In genomic region chr7:130756343-130756835, GRCm38 (mm10) we compare ENCODE assay signal across 16 mouse cellular contexts. TPM values are rescaled to one million over a fixed set of nuclear protein-coding genes. Genes with fewer than 3 reads are reported as not detected.
DNase-seq lines count a peak whose midpoint lies in the region; ATAC-seq and TF ChIP-seq lines count a peak whose summit lies in the region.
"Had no signal": no experiment of that assay in that cellular context is flagged by ENCODE, and none has a peak within 500 bp of the region (broad histone marks: within the 10 kb centered on the region; RNA-seq: fewer than 3 reads in every experiment).

No protein-coding gene starts in this region.

- H3K9ac ChIP-seq in heart, embryonic 13.5 days: peak overlapping the region; percentile 52; the same call in 1 of the 2 replicates
- no peak overlapping the region for H3K9ac ChIP-seq in kidney, postnatal 0 days (ENCODE audit: low read depth, low read length)
- H3K9ac ChIP-seq: embryonic facial prominence, embryonic 12.5 days; limb, embryonic 12.5 days had no signal

- ATAC-seq in heart, embryonic 13.5 days (ENCODE audit: extremely low read depth, insufficient number of reproducible peaks, low FRiP score, low TSS enrichment): no peak
- ATAC-seq in kidney, postnatal 0 days (replicated peaks; ENCODE audit: low FRiP score, low read depth): no peak
- ATAC-seq: Patski had no signal

- no peak overlapping the region for H3K4me3 ChIP-seq in heart, embryonic 13.5 days
- H3K4me3 ChIP-seq in kidney, postnatal 0 days (replicated peaks; ENCODE audit: low read depth, low read length): no peak overlapping the region
- H3K4me3 ChIP-seq: embryonic facial prominence, embryonic 12.5 days; limb, embryonic 12.5 days had no signal

- H3K4me2 ChIP-seq in heart, embryonic 13.5 days: peak overlapping the region; percentile 35; the same call in 1 of the 2 replicates
- no peak overlapping the region for H3K4me2 ChIP-seq in kidney, postnatal 0 days (ENCODE audit: low read length)
- H3K4me2 ChIP-seq: embryonic facial prominence, embryonic 12.5 days; limb, embryonic 12.5 days had no signal

- H3K9me3 ChIP-seq in heart, embryonic 13.5 days: no peaks in the 10 kb centered on the region
- H3K9me3 ChIP-seq in kidney, postnatal 0 days (replicated peaks; ENCODE audit: low read length): no peaks in the 10 kb centered on the region
- H3K9me3 ChIP-seq: embryonic facial prominence, embryonic 12.5 days; limb, embryonic 12.5 days had no signal

- H3K36me3 ChIP-seq in heart, embryonic 13.5 days: peaks cover 88% of the 10 kb centered on the region
- H3K36me3 ChIP-seq in kidney, postnatal 0 days (ENCODE audit: insufficient read depth, low read length): peaks cover 19% of the 10 kb centered on the region

- WGBS in heart, embryonic 13.5 days: 42% methylated on average over 7 of the region's 7 CpGs
- 59% methylated on average over 7 of the region's 7 CpGs for WGBS in kidney, postnatal 0 days

- H3K4me1 ChIP-seq in heart, embryonic 13.5 days: peaks cover 30% of the 10 kb centered on the region
- 0 out of 2 replicates have a peak, but pooled peaks cover 3% of the 10 kb centered on the region for H3K4me1 ChIP-seq in kidney, postnatal 0 days (replicated peaks; ENCODE audit: insufficient read depth, low read length)
- H3K4me1 ChIP-seq: embryonic facial prominence, embryonic 12.5 days had no signal

- peak overlapping the region; percentile 59 for H3K27ac ChIP-seq in heart, embryonic 13.5 days (replicated peaks)
- H3K27ac ChIP-seq in kidney, postnatal 0 days: peak overlapping the region; percentile 68
- H3K27ac ChIP-seq: embryonic facial prominence, embryonic 12.5 days; limb, embryonic 12.5 days had no signal

- no peak for TF ChIP-seq CTCF in kidney, postnatal 0 days (IDR thresholded peaks at IDR 0.05; ENCODE audit: low read depth)

- no peaks in the 10 kb centered on the region for H3K27me3 ChIP-seq in heart, embryonic 13.5 days (replicated peaks)
- H3K27me3 ChIP-seq in kidney, postnatal 0 days (ENCODE audit: insufficient read depth, low read length): no peaks in the 10 kb centered on the region
- H3K27me3 ChIP-seq: embryonic facial prominence, embryonic 12.5 days; limb, embryonic 12.5 days; Patski had no signal

- peak; percentile 33 to 71 for DNase-seq in adrenal gland, adult (ENCODE audit: inconsistent age in 2 of 2, low spot score in 1 of 2)
- DNase-seq in adrenal gland, postnatal 14 days: no peak
- no peak for DNase-seq in heart, adult 8-10 months (ENCODE audit: low spot score)
- DNase-seq in kidney, postnatal 0 days (ENCODE audit: low spot score): no peak
- no peak for DNase-seq in kidney, postnatal 4 days
- DNase-seq in adipocyte (ENCODE audit: low spot score): peak; percentile 50
- no peak for DNase-seq in right cerebral cortex, postnatal 10 days (ENCODE audit: low spot score in 2 of 2)
- DNase-seq: cerebellum, adult 11 months; cerebellum, postnatal 36 days; gastrocnemius, postnatal 36 days; right cerebral cortex, postnatal 4 days; thymus, postnatal 36 days had no signal

RNA-seq across cellular contexts. Expression of gene Btbd16, which starts 17.5 kb away (rescaled TPM):
- not detected in 2 replicates for total RNA-seq in adrenal gland, postnatal 14 days (2021)
- polyA plus RNA-seq in heart, embryonic 13.5 days (2015; fragmentation: Nextera tagmentation; extraction: Ambion mirVana): 0.13 TPM in 1 of 2 replicates, not detected in the other
- total RNA-seq in heart, adult 8-10 months (2022): not detected
- not detected in 2 replicates for polyA plus RNA-seq in kidney, postnatal 0 days (2015; fragmentation: Nextera tagmentation; extraction: Ambion mirVana)
- total RNA-seq: gastrocnemius, postnatal 36 days had no signal
- polyA plus RNA-seq: limb, embryonic 12.5 days had no signal

Comparison
In these comparisons a context has a peak if more than half of its experiments do, and no peak if none do; other contexts are left out.
1. DNase-seq: peak in adrenal gland, adult (2 of 2) and adipocyte (single experiment); none in adrenal gland, postnatal 14 days (single experiment), heart, adult 8-10 months (single experiment), kidney, postnatal 0 days (single experiment), kidney, postnatal 4 days (0 of 2) and right cerebral cortex, postnatal 10 days (0 of 2).